Mouse (Mus musculus): ENCODE measurements around the gene Ppfia3. TPM values are rescaled to one million over a fixed set of nuclear protein-coding genes. Genes with fewer than 3 reads are reported as not detected.
"Not testable (repeated sequence)": the region's sequence is repeated elsewhere in the genome, so short reads cannot be mapped to it uniquely, and the experiment has no call there.

The Ppfia3 gene
- polyA plus RNA-seq, 1 experiment from 2014 or later: 19.8 TPM

GRCm38 (mm10) chr7:45406157-45407156, 39.6 kb upstream of the Ppfia3 start:
- Histone ChIP-seq H3K4me3 (replicated peaks) (peak overlapping the region; percentile 31), H3K27me3 (peaks cover 68% of the 10 kb centered on the region), H3K9ac (replicated peaks) (peak overlapping the region; percentile 48; the same call in 1 of the 2 replicates), H3K36me3 (no peaks in the 10 kb centered on the region), H3K4me2 (replicated peaks) (peak overlapping the region; percentile 48), H3K4me1 (replicated peaks) (peaks cover 12% of the 10 kb centered on the region), H3K9me3 (no peaks in the 10 kb centered on the region; the same call in 1 of the 2 replicates), H3K27ac (no peak overlapping the region)
- 2% methylated on average over 113 of the region's 114 CpGs for WGBS
- no peak for ATAC-seq

GRCm38 (mm10) chr7:45405091-45406075, 38.6 kb upstream of the Ppfia3 start, which contains the start of gene Kcna7:
Gene Kcna7 (plus strand): TSS chr7:45405653.
- 10% methylated on average over 28 of the region's 28 CpGs for WGBS
- peaks cover 12% of the 10 kb centered on the region for H3K4me1 ChIP-seq (replicated peaks)
- H3K36me3 ChIP-seq: no peaks in the 10 kb centered on the region
- peaks cover 57% of the 10 kb centered on the region for H3K27me3 ChIP-seq
- no peak for ATAC-seq
- H3K9ac ChIP-seq (replicated peaks): peak within 1 kb of the TSS; percentile 48; the same call in 1 of the 2 replicates
- H3K4me2 ChIP-seq (replicated peaks): peak within 1 kb of the TSS; percentile 48
- no peak within 1 kb of the TSS for H3K27ac ChIP-seq
- H3K9me3 ChIP-seq: no peaks in the 10 kb centered on the region; the same call in 1 of the 2 replicates
- peak within 1 kb of the TSS; percentile 31 for H3K4me3 ChIP-seq (replicated peaks)

GRCm38 (mm10) chr7:45403532-45404261, 36.9 kb upstream of the Ppfia3 start:
- peaks cover 12% of the 10 kb centered on the region for H3K4me1 ChIP-seq (replicated peaks)
- no peaks in the 10 kb centered on the region; the same call in 1 of the 2 replicates for H3K9me3 ChIP-seq
- WGBS: 48% methylated on average over 6 of the region's 6 CpGs
- no peak overlapping the region for H3K4me2 ChIP-seq (replicated peaks)
- no peak overlapping the region for H3K9ac ChIP-seq (replicated peaks)
- no peak overlapping the region for H3K4me3 ChIP-seq (replicated peaks)
- no peak for ATAC-seq
- H3K27ac ChIP-seq: no peak overlapping the region
- peaks cover 40% of the 10 kb centered on the region for H3K27me3 ChIP-seq
- no peaks in the 10 kb centered on the region for H3K36me3 ChIP-seq

- Histone ChIP-seq H3K36me3 (no peaks in the 10 kb centered on the region), H3K27me3 (peaks cover 19% of the 10 kb centered on the region), H3K4me1 (replicated peaks) (peaks cover 12% of the 10 kb centered on the region), H3K4me3 (replicated peaks) (no peak overlapping the region), H3K9ac (replicated peaks) (no peak overlapping the region), H3K9me3 (no peaks in the 10 kb centered on the region; the same call in 1 of the 2 replicates), H3K4me2 (replicated peaks) (no peak overlapping the region), H3K27ac (no peak overlapping the region)
- ATAC-seq: no peak
- WGBS: 68% methylated on average over 10 of the region's 10 CpGs
Observed at GRCm38 (mm10) chr7:45401521-45402085, 34.8 kb upstream of the Ppfia3 start.

GRCm38 (mm10) chr7:45396787-45397186, 30.0 kb upstream of the Ppfia3 start:
- no peak overlapping the region for H3K4me3 ChIP-seq (replicated peaks)
- no peaks in the 10 kb centered on the region for H3K9me3 ChIP-seq
- H3K4me2 ChIP-seq (replicated peaks): no peak overlapping the region
- no peak for ATAC-seq
- WGBS: 78% methylated on average over 2 of the region's 2 CpGs
- H3K9ac ChIP-seq (replicated peaks): no peak overlapping the region
- peaks cover 26% of the 10 kb centered on the region for H3K4me1 ChIP-seq (replicated peaks)
- no peak overlapping the region for H3K27ac ChIP-seq
- peaks cover 10% of the 10 kb centered on the region for H3K36me3 ChIP-seq
- no peaks in the 10 kb centered on the region for H3K27me3 ChIP-seq

GRCm38 (mm10) chr7:45396337-45396775, 29.5 kb upstream of the Ppfia3 start:
- Histone ChIP-seq H3K4me3 (replicated peaks) (peak overlapping the region; percentile 40), H3K4me2 (replicated peaks) (peak overlapping the region; percentile 59), H3K36me3 (peaks cover 13% of the 10 kb centered on the region), H3K9ac (replicated peaks) (peak overlapping the region; percentile 61), H3K4me1 (replicated peaks) (peaks cover 26% of the 10 kb centered on the region), H3K27ac (peak overlapping the region; percentile 85)
- H3K9me3 ChIP-seq, H3K27me3 ChIP-seq: not testable (repeated sequence)
- ATAC-seq: peak; percentile 38
- 9% methylated on average over 3 of the region's 3 CpGs for WGBS

GRCm38 (mm10) chr7:45395578-45396336, 28.9 kb upstream of the Ppfia3 start, which contains the start of gene Snrnp70:
Gene Snrnp70 (minus strand): TSS chr7:45395742.
- Histone ChIP-seq H3K4me1 (replicated peaks) (peaks cover 26% of the 10 kb centered on the region), H3K9me3 (no peaks in the 10 kb centered on the region), H3K27me3 (no peaks in the 10 kb centered on the region), H3K9ac (replicated peaks) (peak within 1 kb of the TSS; percentile 90), H3K4me3 (replicated peaks) (peak within 1 kb of the TSS; percentile 79), H3K4me2 (replicated peaks) (peak within 1 kb of the TSS; percentile 99), H3K36me3 (peaks cover 18% of the 10 kb centered on the region), H3K27ac (peak within 1 kb of the TSS; percentile 96)
- peak; percentile 98 for ATAC-seq
- WGBS: under 1% methylated on average over 60 of the region's 60 CpGs

- WGBS: 0% methylated on average over 16 of the region's 20 CpGs
- H3K4me2 ChIP-seq (replicated peaks): peak overlapping the region; percentile 99
- peak overlapping the region; percentile 96 for H3K27ac ChIP-seq
- peak; percentile 84 for ATAC-seq
- peaks cover 24% of the 10 kb centered on the region for H3K36me3 ChIP-seq
- no peaks in the 10 kb centered on the region for H3K27me3 ChIP-seq
- no peaks in the 10 kb centered on the region for H3K9me3 ChIP-seq
- peaks cover 26% of the 10 kb centered on the region for H3K4me1 ChIP-seq (replicated peaks)
- H3K4me3 ChIP-seq (replicated peaks): peak overlapping the region; percentile 79
- peak overlapping the region; percentile 90 for H3K9ac ChIP-seq (replicated peaks)
Observed at GRCm38 (mm10) chr7:45395129-45395541, 28.3 kb upstream of the Ppfia3 start.

- H3K9me3 ChIP-seq: no peaks in the 10 kb centered on the region
- 96% methylated on average over 3 of the region's 3 CpGs for WGBS
- no peak for ATAC-seq
Observed at GRCm38 (mm10) chr7:45386077-45386476, 19.3 kb upstream of the Ppfia3 start.

GRCm38 (mm10) chr7:45376057-45376456, 9.2 kb upstream of the Ppfia3 start:
- Histone ChIP-seq H3K36me3 (peaks cover 89% of the 10 kb centered on the region), H3K27ac (no peak overlapping the region), H3K27me3 (no peaks in the 10 kb centered on the region), H3K4me2 (replicated peaks) (no peak overlapping the region), H3K4me3 (replicated peaks) (no peak overlapping the region), H3K4me1 (replicated peaks) (no peaks in the 10 kb centered on the region; the same call in 1 of the 2 replicates), H3K9ac (replicated peaks) (no peak overlapping the region), H3K9me3 (no peaks in the 10 kb centered on the region)
- no peak for ATAC-seq
- WGBS: 86% methylated on average over 1 of the region's 1 CpGs

More at GRCm38 (mm10) chr7:45386077-45386476, 19.3 kb upstream of the Ppfia3 start:
- Histone ChIP-seq H3K36me3 (peaks cover 99% of the 10 kb centered on the region), H3K27me3 (no peaks in the 10 kb centered on the region), H3K4me2 (replicated peaks) (no peak overlapping the region), H3K4me1 (replicated peaks) (no peaks in the 10 kb centered on the region), H3K27ac (no peak overlapping the region), H3K4me3 (replicated peaks) (no peak overlapping the region), H3K9ac (replicated peaks) (no peak overlapping the region)
